Mouse (Mus musculus) neutrophil, adult 65 days (primary cell): Measurements from ENCODE around the gene Utf1. TPM values are rescaled to one million over a fixed set of nuclear protein-coding genes. Genes with fewer than 3 reads are reported as not detected.

Experiments
- total RNA-seq: library from RNA; stranded (reverse); gene quantifications from 2 replicates; pipeline ENCODE4 v1.2.4, GENCODE M21; 2023

Utf1 gene
- not detected in 2 replicates for total RNA-seq

DNA sequence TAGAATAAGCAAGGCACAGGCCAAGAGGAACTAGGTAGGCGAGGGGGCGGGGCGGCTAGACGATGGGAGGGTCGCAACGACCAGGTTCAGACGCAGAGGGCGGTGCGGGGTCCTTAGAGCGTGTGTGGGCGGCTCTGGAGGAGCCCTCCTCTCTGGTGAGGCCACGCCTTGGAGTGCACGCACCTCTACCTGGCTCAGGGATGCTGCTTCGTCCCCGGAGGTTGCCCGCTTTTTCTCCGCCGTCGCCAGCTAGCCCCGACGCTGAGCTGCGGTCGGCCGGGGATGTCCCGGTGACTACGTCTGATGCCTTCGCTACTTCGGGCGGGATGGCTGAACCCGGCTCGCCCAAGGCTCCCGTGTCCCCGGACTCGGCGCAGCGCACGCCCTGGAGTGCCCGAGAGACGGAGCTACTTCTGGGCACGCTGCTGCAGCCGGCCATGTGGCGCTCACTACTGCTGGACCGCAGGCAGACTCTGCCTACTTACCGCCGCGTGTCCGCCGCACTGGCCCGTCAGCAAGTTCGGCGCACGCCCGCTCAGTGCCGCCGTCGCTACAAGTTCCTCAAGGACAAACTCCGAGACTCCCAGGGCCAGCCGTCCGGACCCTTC is at the start of gene Utf1:
Utf1 (plus strand) TSS at position 116 of the 608 bp plus-strand sequence.

DNA sequence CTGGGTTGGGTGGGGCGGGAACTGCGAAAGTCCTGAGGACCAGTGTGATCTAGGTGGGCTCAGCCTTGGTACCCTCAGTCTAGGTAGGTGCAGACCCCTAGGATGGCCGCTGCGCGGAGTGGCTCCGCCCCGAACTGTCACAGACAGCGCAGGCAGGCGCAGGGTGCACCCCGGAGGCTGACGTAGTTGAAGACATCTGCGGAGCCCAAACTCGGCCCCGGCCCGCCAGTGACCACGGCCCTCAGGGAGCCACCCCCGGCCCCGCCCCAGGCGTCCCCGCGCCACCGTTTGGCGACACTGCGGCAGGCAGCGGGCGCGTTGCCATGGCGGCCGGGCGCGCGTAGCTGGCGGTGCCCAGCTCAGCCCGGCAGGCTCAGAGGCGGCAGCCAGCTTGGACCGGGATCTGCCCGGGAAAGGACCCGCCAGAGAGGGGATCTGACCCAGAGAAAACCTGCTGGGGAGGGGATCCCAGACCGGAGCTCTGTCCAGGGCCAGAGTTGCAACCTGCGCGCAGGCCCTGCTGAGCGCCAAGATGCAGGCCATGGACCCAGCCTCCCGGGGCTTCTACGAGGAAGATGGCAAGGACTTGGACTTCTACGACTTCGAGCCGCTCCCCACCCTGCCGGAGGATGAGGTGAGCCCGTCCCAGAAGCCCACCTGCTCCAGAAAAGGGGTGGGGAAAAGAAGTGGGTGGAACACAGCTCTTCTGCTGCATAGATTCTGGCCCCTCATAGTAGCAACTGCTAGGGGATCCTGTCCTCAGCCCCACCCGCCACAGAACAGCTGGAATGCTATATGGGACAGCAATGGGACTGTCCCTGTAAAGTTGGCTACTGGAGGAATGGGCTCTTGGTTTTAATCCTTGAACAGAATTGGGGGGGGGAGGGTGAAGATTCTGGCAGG is 48.7 kb upstream of the Utf1 start, which contains the start of gene Kndc1:
Kndc1 (plus strand) TSS at position 42 of the 903 bp plus-strand sequence.

DNA sequence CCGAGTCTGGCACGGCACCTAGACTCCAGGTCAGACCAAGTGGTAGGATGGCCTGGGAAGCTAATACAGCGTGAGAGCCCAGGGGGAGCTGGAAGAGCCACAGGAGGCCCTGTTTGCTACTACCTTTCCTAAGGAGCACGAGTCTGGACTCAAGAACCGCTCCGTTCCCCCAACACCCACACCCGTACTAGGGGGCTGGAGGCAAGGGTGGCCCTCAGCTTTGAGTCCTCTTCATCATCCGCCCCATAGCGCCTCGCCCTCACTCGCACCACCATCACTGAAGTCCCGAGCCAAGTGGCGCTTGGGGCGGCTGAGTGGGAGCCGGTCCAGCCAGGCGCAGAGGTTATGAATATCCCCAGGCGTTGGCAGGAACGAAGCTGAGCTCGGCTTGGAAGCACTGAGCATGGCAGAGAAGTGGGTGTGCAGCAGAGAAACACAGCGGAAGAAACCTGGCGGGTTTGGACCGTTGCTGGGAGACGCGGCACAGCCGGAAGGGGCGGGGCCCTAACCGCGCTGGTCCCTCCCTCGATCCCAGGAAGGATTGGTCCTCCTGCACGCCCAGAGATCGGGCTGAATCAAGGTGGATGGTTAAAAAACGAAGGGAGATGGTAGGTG is 34.8 kb downstream of the Utf1 start, which contains the start of gene 6430531B16Rik:
6430531B16Rik (minus strand) TSS at position 478 of the 615 bp plus-strand sequence.

DNA sequence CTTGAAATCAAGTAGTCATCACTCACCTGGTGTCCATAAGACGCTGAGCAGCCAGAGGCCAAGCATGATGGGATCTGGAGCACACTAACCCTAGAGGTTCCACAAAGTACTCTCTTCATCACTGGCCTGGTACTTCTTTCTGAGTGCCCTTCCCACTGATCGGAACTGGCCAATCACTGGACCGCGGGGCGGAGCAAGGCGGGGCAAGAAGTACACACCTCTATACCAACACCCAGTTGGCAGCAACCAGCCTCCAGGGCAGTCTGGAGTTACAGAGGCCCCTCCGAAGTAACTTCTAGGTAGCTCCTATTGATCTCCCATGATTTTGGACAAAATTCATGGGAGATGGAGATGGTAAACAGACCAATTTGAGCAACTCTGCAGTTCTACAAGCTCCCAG is 48.8 kb downstream of the Utf1 start, which contains the start of gene Adam8:
Adam8 (minus strand) TSS at position 157 of the 400 bp plus-strand sequence.

Other genes starting within 250 kb of the Utf1 start
- not detected in 2 replicates for gene Adgra1, start 109.6 kb upstream of the Utf1 start, total RNA-seq
- not detected in 2 replicates for gene Kndc1, start 49.1 kb upstream of the Utf1 start, total RNA-seq
- gene 6430531B16Rik, start 35.0 kb downstream of the Utf1 start, total RNA-seq: 3.3 and 3.9 TPM in 2 replicates
- gene Adam8, start 48.8 kb downstream of the Utf1 start, total RNA-seq: 1,061 and 1,613 TPM in 2 replicates
- gene Zfp511, start 92.6 kb downstream of the Utf1 start, total RNA-seq: 11.3 and 18.2 TPM in 2 replicates
- gene Tubgcp2, start 92.9 kb downstream of the Utf1 start, total RNA-seq: 22.2 and 22.9 TPM in 2 replicates
- gene Msx3, start 105.3 kb downstream of the Utf1 start, total RNA-seq: not detected in 2 replicates
- gene Caly, start 138.8 kb downstream of the Utf1 start, total RNA-seq: not detected in 2 replicates
- not detected in 2 replicates for gene Prap1, start 149.6 kb downstream of the Utf1 start, total RNA-seq
- gene Fuom, start 158.7 kb downstream of the Utf1 start, total RNA-seq: 6.7 and 8.2 TPM in 2 replicates
- 3.9 and 9.7 TPM in 2 replicates for gene Paox, start 172.0 kb downstream of the Utf1 start, total RNA-seq
- 27.9 and 31.7 TPM in 2 replicates for gene Echs1, start 172.7 kb downstream of the Utf1 start, total RNA-seq
- gene Mtg1, start 193.8 kb downstream of the Utf1 start, total RNA-seq: 4.7 and 5.0 TPM in 2 replicates
- gene Sprn, start 211.1 kb downstream of the Utf1 start, total RNA-seq: not detected in 2 replicates
- not detected in 2 replicates for gene Olfr522, start 221.0 kb downstream of the Utf1 start, total RNA-seq
- gene Olfr523, start 229.4 kb downstream of the Utf1 start, total RNA-seq: not detected in 2 replicates